Mouse (Mus musculus) retina, embryonic 14.5 days (tissue): ENCODE measurements around the gene Tmem132c.

ENCODE experiments used
- DNase-seq: peaks from one replicate; pipeline ENCODE4 v3.0.0-alpha.2; 2015; ENCODE audit warnings: low spot score

The Tmem132c gene

GRCm38 (mm10) chr5:127609191-127609714 is 367.6 kb downstream of the Tmem132c start:
- DNase-seq, result no peak

GRCm38 (mm10) chr5:127610787-127611509 is 369.3 kb downstream of the Tmem132c start:
- DNase-seq, result no peak

GRCm38 (mm10) chr5:127611881-127612280 is 370.3 kb downstream of the Tmem132c start:
- no peak for DNase-seq

GRCm38 (mm10) chr5:127612397-127612796 is 370.8 kb downstream of the Tmem132c start:
- no peak for DNase-seq
